Mouse (Mus musculus): ENCODE data around the gene Pknox1.

DNA sequence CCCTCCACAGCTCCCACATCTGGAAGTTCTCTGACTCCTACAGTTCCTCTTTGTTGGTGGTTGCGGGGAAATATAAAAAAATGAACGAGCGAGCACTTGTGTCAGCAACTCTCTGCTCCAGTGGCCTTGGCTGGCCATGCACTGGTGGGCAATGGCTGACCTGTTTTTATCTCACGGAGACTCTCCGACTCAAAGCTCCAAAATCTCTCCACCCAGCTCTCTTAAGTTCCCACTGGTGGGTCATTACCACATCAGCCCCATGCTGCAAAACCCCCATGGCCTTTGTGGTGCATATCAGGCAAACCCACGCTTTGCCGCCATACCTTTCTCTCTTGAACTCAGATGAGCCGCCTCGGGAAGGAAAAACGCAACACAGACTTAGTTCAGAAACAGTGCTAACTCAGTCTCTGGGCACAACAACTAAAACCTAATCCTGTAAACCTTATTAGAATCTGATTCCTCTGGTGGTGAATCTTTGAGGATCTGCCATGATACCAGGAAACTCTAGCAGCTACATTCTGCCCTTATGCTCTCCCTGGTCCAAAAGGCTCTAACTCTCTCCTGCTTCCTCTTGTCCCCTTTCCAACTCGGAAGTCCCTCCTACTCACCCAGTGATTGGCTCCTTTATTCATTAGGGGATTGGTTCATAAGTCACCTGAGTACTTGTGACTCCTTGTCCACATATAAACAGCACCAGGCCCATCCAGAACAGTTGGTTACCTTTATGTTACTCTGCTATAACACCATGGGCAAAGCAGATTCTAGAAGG, 5.3 kb upstream of the Pknox1 start:
- TF ChIP-seq GATA1 (IDR thresholded peaks at IDR 0.05; ENCODE audit: borderline replicate concordance, low read length) = no peak
- no peak for TF ChIP-seq FLI1 (IDR thresholded peaks at IDR 0.05; ENCODE audit: low read length)

Measured in megakaryocyte, embryonic 14.5 days (primary cell).